Mouse (Mus musculus) hindbrain, embryonic 12.5 days (tissue): ENCODE results near the gene Ptgfrn. TPM values are rescaled to one million over a fixed set of nuclear protein-coding genes. Genes with fewer than 3 reads are reported as not detected.

Source experiments
- ATAC-seq: fragments of 200-750 bp; cut with Nextera tagmentation; 2 replicates; pipeline ENCODE4 v1.8.0; 2017; ENCODE audit warnings: moderate TSS enrichment; ENCODE audit not compliant: low FRiP score
- H3K27ac ChIP-seq: fragments of 300-500 bp; sonication (generic); 2 replicates; pipeline ENCODE4 v1.5.1; 2016; ENCODE audit warnings: mild to moderate bottlenecking
- H3K27me3 ChIP-seq: fragments of 300-500 bp; sonication (generic); 2 replicates; pipeline ENCODE4 v1.6.1; 2016; ENCODE audit warnings: mild to moderate bottlenecking
- H3K36me3 ChIP-seq: fragments of 300-500 bp; sonication (generic); 2 replicates; pipeline ENCODE4 v1.6.1; 2016; ENCODE audit warnings: mild to moderate bottlenecking
- H3K4me1 ChIP-seq: fragments of 300-500 bp; sonication (generic); 2 replicates; pipeline ENCODE4 v1.6.1; 2016
- H3K4me2 ChIP-seq: fragments of 300-500 bp; sonication (generic); replicated peaks from 2 replicates; pipeline ENCODE4 v1.6.1; 2016; ENCODE audit warnings: mild to moderate bottlenecking
- H3K4me3 ChIP-seq: fragments of 300-500 bp; sonication (generic); 2 replicates; pipeline ENCODE4 v1.5.1; 2016; ENCODE audit warnings: mild to moderate bottlenecking
- H3K9ac ChIP-seq: fragments of 300-500 bp; sonication (generic); 2 replicates; pipeline ENCODE4 v1.6.1; 2016; ENCODE audit warnings: mild to moderate bottlenecking, moderate library complexity
- H3K9me3 ChIP-seq: fragments of 300-500 bp; sonication (generic); replicated peaks from 2 replicates; pipeline ENCODE4 v1.6.1; 2016; ENCODE audit warnings: mild to moderate bottlenecking
- WGBS: fragments of 180-500 bp; shearing (Covaris S2); methylation state at CpG from one replicate; pipeline ENCODE4 v1.1.7; 2016; 5-methylcytosine and 5-hydroxymethylcytosine counted together
- polyA plus RNA-seq: library from polyadenylated mRNA; unstranded; fragments of >200 nt; fragmentation: Nextera tagmentation; extraction: Ambion mirVana; gene quantifications from 2 replicates; pipeline ENCODE4 v1.2.1, GENCODE M21; 2016

Gene Ptgfrn
- polyA plus RNA-seq, 1 experiment from 2014 or later, result 3.6 TPM

GRCm38 (mm10) chr3:101073384-101073783, 36.7 kb downstream of the Ptgfrn start:
- Histone ChIP-seq H3K4me3 (no peak overlapping the region), H3K9me3 (no peaks in the 10 kb centered on the region), H3K4me2 (no peak overlapping the region), H3K27ac (no peak overlapping the region), H3K27me3 (no peaks in the 10 kb centered on the region), H3K36me3 (peaks cover 6% of the 10 kb centered on the region; the same call in 1 of the 2 replicates), H3K4me1 (peaks cover 18% of the 10 kb centered on the region), H3K9ac (no peak overlapping the region)
- WGBS, result 86% methylated on average over 9 of the region's 9 CpGs
- no peak for ATAC-seq

DNA sequence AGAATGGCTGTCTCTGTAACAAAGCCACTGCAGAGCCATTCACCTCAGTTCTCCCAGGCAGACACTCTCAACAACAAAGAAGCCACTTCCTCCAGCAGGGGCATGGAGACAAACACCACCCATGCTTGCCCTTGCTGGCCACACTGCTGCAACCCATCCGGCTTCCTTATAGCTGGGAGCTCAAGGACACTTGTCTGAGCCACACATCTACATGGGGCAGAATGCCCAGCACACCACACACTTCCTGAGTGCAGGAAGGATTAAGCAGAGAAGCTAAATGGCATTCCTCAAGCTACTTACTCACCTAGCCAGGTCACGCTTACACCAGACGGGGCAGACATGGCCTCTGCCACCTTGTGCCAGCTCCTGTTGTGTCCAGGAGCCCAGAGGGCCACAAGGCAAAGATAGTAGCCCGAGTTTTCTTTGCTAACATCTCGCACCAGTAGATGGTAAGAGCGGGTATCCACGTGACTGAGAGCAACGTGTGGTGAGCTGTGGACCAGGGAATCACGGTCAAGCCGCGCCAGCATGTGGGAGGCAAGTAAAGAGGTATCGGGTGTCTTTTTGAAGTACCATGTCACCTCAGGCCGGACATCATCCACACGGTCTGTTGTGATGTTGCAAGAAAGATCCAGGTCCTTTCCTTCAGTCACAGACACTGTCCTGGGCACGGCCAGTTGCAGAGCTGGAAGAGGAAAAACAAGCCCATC, 37.4 kb downstream of the Ptgfrn start:
- no peak overlapping the region for H3K9ac ChIP-seq
- 84% methylated on average over 15 of the region's 15 CpGs for WGBS
- H3K9me3 ChIP-seq, result no peaks in the 10 kb centered on the region
- ATAC-seq, result no peak
- H3K27me3 ChIP-seq, result no peaks in the 10 kb centered on the region
- peaks cover 6% of the 10 kb centered on the region; the same call in 1 of the 2 replicates for H3K36me3 ChIP-seq
- H3K4me3 ChIP-seq, result no peak overlapping the region
- no peak overlapping the region for H3K27ac ChIP-seq
- H3K4me2 ChIP-seq, result no peak overlapping the region
- H3K4me1 ChIP-seq, result peaks cover 18% of the 10 kb centered on the region

DNA sequence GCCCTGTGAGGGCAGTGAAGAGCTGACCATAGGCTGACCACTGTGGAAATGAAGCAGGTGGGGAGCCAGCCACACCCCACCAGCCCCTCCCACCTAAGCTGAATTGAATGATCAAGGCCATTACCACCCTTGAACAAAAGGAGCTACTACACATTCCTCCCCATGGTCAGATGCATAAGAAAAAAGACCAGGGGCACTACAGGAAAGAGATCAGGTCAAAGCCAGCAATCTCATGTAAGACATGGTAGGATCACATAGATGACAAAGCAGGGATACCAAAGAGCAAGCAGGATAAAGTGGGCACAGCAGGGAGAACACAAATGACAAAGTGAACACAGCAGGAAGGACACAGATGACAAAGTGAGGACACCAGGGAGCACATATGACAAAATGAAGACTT, 38.5 kb downstream of the Ptgfrn start:
- H3K27ac ChIP-seq, result no peak overlapping the region
- no peaks in the 10 kb centered on the region for H3K9me3 ChIP-seq
- no peak overlapping the region for H3K9ac ChIP-seq
- no peak overlapping the region for H3K4me2 ChIP-seq
- no peak for ATAC-seq
- no peaks in the 10 kb centered on the region for H3K36me3 ChIP-seq
- H3K4me1 ChIP-seq, result peaks cover 18% of the 10 kb centered on the region
- H3K27me3 ChIP-seq, result no peaks in the 10 kb centered on the region
- H3K4me3 ChIP-seq, result no peak overlapping the region

GRCm38 (mm10) chr3:101070796-101071235, 39.3 kb downstream of the Ptgfrn start:
- 43% methylated on average over 6 of the region's 6 CpGs for WGBS
- peak; percentile 29; the same call in 1 of the 2 replicates for ATAC-seq
- H3K27me3 ChIP-seq, result no peaks in the 10 kb centered on the region
- peaks cover 18% of the 10 kb centered on the region for H3K4me1 ChIP-seq
- H3K4me2 ChIP-seq, result no peak overlapping the region
- no peak overlapping the region for H3K9ac ChIP-seq
- 0 out of 2 replicates have a peak overlapping the region, but pooled peaks have one; percentile 12 for H3K27ac ChIP-seq
- no peaks in the 10 kb centered on the region for H3K9me3 ChIP-seq
- no peak overlapping the region for H3K4me3 ChIP-seq
- no peaks in the 10 kb centered on the region for H3K36me3 ChIP-seq

DNA sequence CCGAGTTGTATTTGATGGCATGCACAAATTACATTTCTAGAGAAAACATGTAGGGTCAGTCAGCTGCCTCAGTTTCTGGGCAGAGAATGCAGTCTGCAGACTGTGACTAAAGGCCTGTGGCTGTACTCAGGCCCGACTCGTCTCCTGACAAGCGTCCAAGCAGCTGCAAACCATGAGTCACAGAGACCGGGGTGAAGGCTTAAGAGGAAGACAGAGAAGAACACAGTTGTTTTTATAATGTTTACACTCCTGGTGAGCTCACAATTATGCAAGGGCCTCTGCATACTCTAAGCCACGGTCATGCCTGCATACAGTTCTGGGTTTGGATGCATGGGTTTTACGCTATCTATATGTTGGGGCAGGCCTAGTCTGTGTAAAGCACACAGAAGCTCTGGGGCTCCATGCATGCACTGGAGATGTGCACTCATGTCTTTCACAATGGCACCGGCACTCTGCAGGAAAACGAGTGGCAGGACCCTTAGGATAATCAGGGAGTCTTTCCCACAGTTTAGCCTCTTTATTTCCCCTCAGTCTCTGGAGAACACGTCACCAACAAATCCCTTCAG, 39.8 kb downstream of the Ptgfrn start:
- Histone ChIP-seq H3K4me2 (no peak overlapping the region), H3K4me1 (peaks cover 18% of the 10 kb centered on the region), H3K36me3 (no peaks in the 10 kb centered on the region), H3K27ac (peak overlapping the region; percentile 9; the same call in 1 of the 2 replicates), H3K4me3 (no peak overlapping the region), H3K27me3 (no peaks in the 10 kb centered on the region), H3K9ac (no peak overlapping the region), H3K9me3 (no peaks in the 10 kb centered on the region)
- peak; percentile 30; the same call in 1 of the 2 replicates for ATAC-seq
- WGBS, result 66% methylated on average over 10 of the region's 10 CpGs

- H3K4me1 ChIP-seq, result peaks cover 18% of the 10 kb centered on the region
- WGBS, result 58% methylated on average over 5 of the region's 5 CpGs
These were observed 41.4 kb downstream of the Ptgfrn start for GRCm38 (mm10) chr3:101068701-101069100.

DNA sequence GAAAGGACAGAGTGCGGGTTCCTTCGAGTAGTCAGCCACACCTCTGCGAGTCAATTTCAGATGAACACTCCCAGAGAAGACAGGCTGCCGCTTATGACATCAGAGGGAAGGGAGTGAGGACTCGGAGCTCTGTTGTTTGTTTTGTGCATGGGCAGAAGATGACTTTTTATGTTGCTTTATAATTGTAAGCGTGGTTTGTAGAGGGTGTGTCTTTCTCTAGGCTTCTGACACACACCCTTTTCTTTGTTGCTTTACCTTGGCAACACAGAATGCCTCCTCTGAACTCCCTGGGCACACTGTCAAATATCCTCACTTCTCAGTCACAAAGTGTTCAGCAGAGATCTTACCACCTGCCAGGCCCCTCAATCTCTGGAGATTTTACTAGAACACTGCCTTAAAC, 43.9 kb downstream of the Ptgfrn start:
- Histone ChIP-seq H3K4me1 (peaks cover 16% of the 10 kb centered on the region), H3K9me3 (no peaks in the 10 kb centered on the region), H3K36me3 (no peaks in the 10 kb centered on the region; the same call in 1 of the 2 replicates), H3K4me2 (no peak overlapping the region), H3K27ac (no peak overlapping the region), H3K9ac (no peak overlapping the region), H3K4me3 (no peak overlapping the region), H3K27me3 (no peaks in the 10 kb centered on the region)
- no peak for ATAC-seq
- 82% methylated on average over 6 of the region's 6 CpGs for WGBS

More at GRCm38 (mm10) chr3:101068701-101069100, 41.4 kb downstream of the Ptgfrn start:
- Histone ChIP-seq H3K27ac (no peak overlapping the region), H3K4me3 (no peak overlapping the region), H3K36me3 (no peaks in the 10 kb centered on the region), H3K27me3 (no peaks in the 10 kb centered on the region), H3K4me2 (no peak overlapping the region), H3K9me3 (no peaks in the 10 kb centered on the region), H3K9ac (no peak overlapping the region)
- ATAC-seq, result no peak

- ATAC-seq, result no peak
- no peak overlapping the region for H3K4me3 ChIP-seq
- H3K9me3 ChIP-seq, result no peaks in the 10 kb centered on the region
- H3K9ac ChIP-seq, result no peak overlapping the region
- 86% methylated on average over 7 of the region's 7 CpGs for WGBS
- H3K27ac ChIP-seq, result no peak overlapping the region
- no peak overlapping the region for H3K4me2 ChIP-seq
- H3K27me3 ChIP-seq, result no peaks in the 10 kb centered on the region
- H3K4me1 ChIP-seq, result no peaks in the 10 kb centered on the region
- peaks cover 9% of the 10 kb centered on the region for H3K36me3 ChIP-seq
These were observed 48.1 kb downstream of the Ptgfrn start for GRCm38 (mm10) chr3:101061865-101062585.

GRCm38 (mm10) chr3:101059214-101059613, 50.9 kb downstream of the Ptgfrn start:
- Histone ChIP-seq H3K4me1 (no peaks in the 10 kb centered on the region), H3K27ac (no peak overlapping the region), H3K9ac (no peak overlapping the region), H3K27me3 (no peaks in the 10 kb centered on the region), H3K36me3 (peaks cover 9% of the 10 kb centered on the region), H3K4me2 (no peak overlapping the region), H3K9me3 (no peaks in the 10 kb centered on the region), H3K4me3 (no peak overlapping the region)
- ATAC-seq, result no peak
- 93% methylated on average over 4 of the region's 4 CpGs for WGBS

- H3K4me2 ChIP-seq, result no peak overlapping the region
- no peak overlapping the region for H3K9ac ChIP-seq
- H3K27ac ChIP-seq, result no peak overlapping the region
- H3K4me1 ChIP-seq, result no peaks in the 10 kb centered on the region
- no peak for ATAC-seq
- no peaks in the 10 kb centered on the region for H3K27me3 ChIP-seq
- H3K4me3 ChIP-seq, result no peak overlapping the region
- 97% methylated on average over 2 of the region's 2 CpGs for WGBS
- H3K36me3 ChIP-seq, result peaks cover 9% of the 10 kb centered on the region
- H3K9me3 ChIP-seq, result no peaks in the 10 kb centered on the region
These were observed 51.9 kb downstream of the Ptgfrn start for GRCm38 (mm10) chr3:101058203-101058602.

- no peaks in the 10 kb centered on the region for H3K4me1 ChIP-seq
- 88% methylated on average over 8 of the region's 8 CpGs for WGBS
- no peaks in the 10 kb centered on the region for H3K9me3 ChIP-seq
- no peak overlapping the region for H3K9ac ChIP-seq
- ATAC-seq, result no peak
- H3K27ac ChIP-seq, result no peak overlapping the region
- H3K36me3 ChIP-seq, result peaks cover 3% of the 10 kb centered on the region
- no peaks in the 10 kb centered on the region for H3K27me3 ChIP-seq
- H3K4me3 ChIP-seq, result no peak overlapping the region
- H3K4me2 ChIP-seq, result no peak overlapping the region
These were observed 54.9 kb downstream of the Ptgfrn start for GRCm38 (mm10) chr3:101055216-101055615.

DNA sequence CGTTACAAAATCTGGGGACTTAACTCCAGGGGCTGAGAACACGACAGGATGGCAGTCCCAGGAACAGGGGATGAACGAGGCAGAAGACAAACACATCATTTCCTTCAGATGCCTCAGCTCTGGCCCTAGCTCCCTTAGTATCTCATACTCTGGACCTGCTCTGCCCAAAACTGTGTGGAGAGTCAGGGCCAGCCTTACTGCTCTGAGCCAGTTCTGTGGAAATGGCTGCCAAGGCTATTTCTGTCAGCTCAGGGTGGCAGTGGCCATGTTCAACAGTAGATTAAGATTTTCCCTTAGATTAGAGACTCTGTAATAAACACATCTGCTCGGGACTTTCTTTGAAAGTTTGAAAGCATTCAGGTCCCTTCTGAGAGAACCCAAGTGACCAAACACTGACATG, 58.5 kb downstream of the Ptgfrn start:
- H3K27me3 ChIP-seq, result no peaks in the 10 kb centered on the region
- 85% methylated on average over 4 of the region's 4 CpGs for WGBS
- H3K4me3 ChIP-seq, result no peak overlapping the region
- H3K36me3 ChIP-seq, result no peaks in the 10 kb centered on the region; the same call in 1 of the 2 replicates
- H3K27ac ChIP-seq, result no peak overlapping the region
- no peak overlapping the region for H3K4me2 ChIP-seq
- H3K9ac ChIP-seq, result no peak overlapping the region
- ATAC-seq, result no peak
- no peaks in the 10 kb centered on the region for H3K9me3 ChIP-seq
- 0 out of 2 replicates have a peak, but pooled peaks cover 2% of the 10 kb centered on the region for H3K4me1 ChIP-seq
